Mouse (Mus musculus) ES-E14 (cell line): Measurements from ENCODE around the gene Adamts8. TPM values are rescaled to one million over a fixed set of nuclear protein-coding genes. Genes with fewer than 3 reads are reported as not detected.
A peak's percentile ranks its signal among the peaks of the same experiment; 100 is the strongest.

Experiments
- DNase-seq: peaks from one replicate; pipeline ENCODE4 v3.0.0-alpha.2; 2013; ENCODE audit warnings: low read depth, low spot score
- H3K27ac ChIP-seq: 2 replicates; pipeline ENCODE4 v1.5.1; 2012; ENCODE audit warnings: low read depth, mild to moderate bottlenecking, low read length, moderate library complexity, mixed read lengths; ENCODE audit not compliant: poor library complexity, insufficient read depth, severe bottlenecking
- H3K36me3 ChIP-seq: 2 replicates; pipeline ENCODE4 v1.6.1; 2012; ENCODE audit warnings: mild to moderate bottlenecking, low read length, moderate library complexity, mixed read lengths; ENCODE audit not compliant: control insufficient read depth, poor library complexity, insufficient read depth, severe bottlenecking
- H3K4me1 ChIP-seq, 2 experiments: fragments of 150-350 bp in 1 of 2; sonication (generic) in 1 of 2; 2 replicates each; pipeline ENCODE4 v1.6.1; 2012; ENCODE audit warnings: low read length in 2 of 2, mild to moderate bottlenecking in 1 of 2, mixed read lengths in 1 of 2; ENCODE audit not compliant: control insufficient read depth in 2 of 2, insufficient read depth in 2 of 2, poor library complexity in 1 of 2
- H3K4me3 ChIP-seq, 2 experiments: fragments of 150-350 bp in 1 of 2; sonication (generic) in 1 of 2; 2 replicates each; pipeline ENCODE4 v1.5.1; 2012; ENCODE audit warnings: low read length in 2 of 2, low read depth in 1 of 2, mild to moderate bottlenecking in 1 of 2, mixed read lengths in 1 of 2; ENCODE audit not compliant: insufficient read depth in 1 of 2, poor library complexity in 1 of 2, severe bottlenecking in 1 of 2
- H3K9ac ChIP-seq: 2 replicates; pipeline ENCODE4 v1.6.1; 2012; ENCODE audit warnings: low read depth, mild to moderate bottlenecking, low read length, mixed read lengths; ENCODE audit not compliant: poor library complexity, insufficient read depth, severe bottlenecking
- H3K9me3 ChIP-seq: fragments of 150-350 bp; sonication (generic); 2 replicates; pipeline ENCODE4 v1.6.1; 2012; ENCODE audit warnings: low read depth, mild to moderate bottlenecking, low read length; ENCODE audit not compliant: control insufficient read depth, insufficient read depth
- CHD2 ChIP-seq: IDR thresholded peaks from 2 replicates; pipeline ENCODE4 v1.6.1; 2014; ENCODE audit warnings: mild to moderate bottlenecking, low read depth, low read length, inconsistent platforms
- HCFC1 ChIP-seq: IDR thresholded peaks from 2 replicates; pipeline ENCODE4 v1.6.1; 2012; ENCODE audit warnings: low read length, inconsistent platforms, borderline replicate concordance; ENCODE audit not compliant: insufficient read depth
- MAFK ChIP-seq: IDR thresholded peaks from 2 replicates; pipeline ENCODE4 v1.6.1; 2014; ENCODE audit warnings: mild to moderate bottlenecking, low read depth, low read length, inconsistent platforms; ENCODE audit not compliant: insufficient read depth
- ZC3H11A ChIP-seq: IDR thresholded peaks from 2 replicates; pipeline ENCODE4 v1.6.1; 2012; ENCODE audit warnings: low read depth, mild to moderate bottlenecking, inconsistent platforms, low read length, borderline replicate concordance
- ZNF384 ChIP-seq: IDR thresholded peaks from 2 replicates; pipeline ENCODE4 v1.6.1; 2012; ENCODE audit warnings: low read depth, low read length, inconsistent platforms
- in situ Hi-C, 2 experiments: fragments of 600-800 bp; cut with MboI; formaldehyde crosslinking; loops; one replicate each; pipeline ENCODE4 v1.15.1; 2025; ENCODE audit warnings: low sequenced_read_pairs in 2 of 2, inconsistent platforms in 1 of 2; ENCODE audit not compliant: unreplicated experiment in 2 of 2
- total RNA-seq: library from RNA; depleted of rRNA; stranded (reverse); fragments of 300-350 nt; gene quantifications from 2 replicates; pipeline ENCODE4 v1.2.3, GENCODE M21; 2012

Gene Adamts8
- total RNA-seq, 1 experiment, result 5.4 TPM

DNA sequence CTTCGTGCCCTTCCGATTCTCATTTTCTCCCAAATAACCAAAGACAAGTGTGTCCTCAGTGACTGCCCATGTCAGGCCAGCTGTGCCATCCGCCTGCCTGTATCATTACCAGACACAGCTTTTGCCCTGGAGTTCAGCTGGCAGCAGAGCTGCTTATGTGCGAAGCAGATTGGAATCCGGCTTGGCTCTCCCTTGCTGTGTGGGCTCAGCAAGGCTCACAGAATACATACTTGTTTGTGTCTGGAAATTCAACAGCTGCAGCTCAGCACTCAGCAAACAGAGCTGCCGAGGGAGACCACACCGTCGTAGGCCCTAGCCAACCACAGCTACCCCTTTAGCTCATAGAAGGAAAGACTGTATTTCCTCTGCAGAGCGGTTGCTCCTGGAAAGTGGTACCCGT is 22.3 kb downstream of the Adamts8 start:
- in situ Hi-C loops, result no loop called here
- no peaks in the 10 kb centered on the region for H3K9me3 ChIP-seq
- H3K4me3 ChIP-seq, result no peak overlapping the region
- H3K9ac ChIP-seq, result no peak overlapping the region
- TF ChIP-seq MAFK (no peak), HCFC1 (no peak), CHD2 (no peak), ZC3H11A (no peak), ZNF384 (no peak)
- H3K36me3 ChIP-seq, result no peaks in the 10 kb centered on the region
- DNase-seq, result no peak
- peaks cover 0 to 5% of the 10 kb centered on the region in 2 experiments; a peak in 3 of 4 replicates for H3K4me1 ChIP-seq
- H3K27ac ChIP-seq, result no peak overlapping the region

DNA sequence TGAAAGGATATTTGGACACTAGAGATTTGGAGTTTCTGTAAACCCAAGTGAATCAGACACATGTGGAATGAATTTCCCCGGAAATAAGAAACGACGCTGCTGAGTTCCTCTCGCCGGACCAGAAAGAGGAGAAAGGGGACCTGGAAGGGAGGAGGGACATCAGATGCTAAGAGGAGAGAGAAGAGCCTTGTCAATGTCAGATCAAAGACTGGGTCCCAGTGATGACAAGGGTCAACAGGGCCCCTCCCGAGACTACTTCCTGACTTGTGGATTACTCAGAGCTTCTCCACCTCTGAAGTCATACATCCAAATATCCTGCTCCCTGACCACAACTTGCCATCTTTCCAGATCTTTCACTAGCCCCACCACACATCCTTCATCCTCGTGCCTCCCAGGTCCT is 24.5 kb downstream of the Adamts8 start:
- H3K27ac ChIP-seq, result no peak overlapping the region
- no peak for DNase-seq
- in situ Hi-C loops, result no loop called here
- no peak overlapping the region for H3K9ac ChIP-seq
- peaks cover 0 to 5% of the 10 kb centered on the region in 2 experiments; a peak in 3 of 4 replicates for H3K4me1 ChIP-seq
- H3K9me3 ChIP-seq, result no peaks in the 10 kb centered on the region
- no peak for TF ChIP-seq MAFK
- H3K4me3 ChIP-seq, result no peak overlapping the region
- H3K36me3 ChIP-seq, result no peaks in the 10 kb centered on the region

DNA sequence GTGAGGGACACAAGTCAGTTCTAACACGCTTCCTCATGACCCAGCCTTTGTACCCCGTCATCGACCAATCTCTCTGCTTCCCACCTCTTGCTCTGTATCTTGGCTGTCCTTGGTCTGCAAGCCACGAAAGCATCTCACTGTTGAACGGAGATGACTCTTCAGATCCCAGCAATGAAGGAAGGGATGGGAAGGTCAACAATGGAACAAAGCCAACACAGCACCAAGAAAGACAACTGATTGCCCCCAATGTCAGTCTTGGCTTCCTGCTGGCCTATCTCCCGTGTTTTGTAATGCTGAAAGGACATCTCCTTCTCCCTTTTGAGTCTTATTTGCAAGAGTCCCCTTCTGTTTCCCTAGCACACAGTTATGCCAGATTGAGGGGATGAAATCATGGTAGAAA is 25.8 kb downstream of the Adamts8 start:
- Histone ChIP-seq H3K4me1 (peaks cover 0 to 5% of the 10 kb centered on the region in 2 experiments; a peak in 3 of 4 replicates), H3K9me3 (no peaks in the 10 kb centered on the region), H3K36me3 (no peaks in the 10 kb centered on the region), H3K9ac (no peak overlapping the region), H3K4me3 (no peak overlapping the region), H3K27ac (no peak overlapping the region)
- no peak for DNase-seq
- TF ChIP-seq ZNF384 (no peak), ZC3H11A (no peak), CHD2 (no peak)
- in situ Hi-C loops, result no loop called here

DNA sequence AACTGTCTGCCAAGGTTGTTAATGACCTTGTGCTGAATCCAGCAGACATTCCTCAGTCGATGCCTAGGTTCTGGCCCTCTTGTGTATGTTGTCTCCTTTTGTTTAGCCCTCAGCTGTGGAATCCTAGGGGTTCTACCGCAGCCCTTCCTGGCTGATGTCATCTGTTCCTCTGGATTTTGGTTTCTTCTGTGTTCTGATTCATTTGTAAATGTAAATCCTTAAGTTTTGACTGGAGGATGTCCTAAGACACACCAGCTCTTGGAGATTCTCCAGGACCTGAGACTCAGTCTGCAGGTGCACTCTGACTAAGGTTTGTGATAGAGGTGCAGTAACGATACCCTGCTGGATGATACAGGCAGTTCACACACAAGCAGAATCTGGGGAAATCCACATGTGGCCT is 27.6 kb downstream of the Adamts8 start:
- Histone ChIP-seq H3K36me3 (no peaks in the 10 kb centered on the region), H3K9me3 (no peaks in the 10 kb centered on the region), H3K4me1 (peaks cover 0 to 5% of the 10 kb centered on the region in 2 experiments; a peak in 3 of 4 replicates), H3K9ac (no peak overlapping the region), H3K27ac (no peak overlapping the region), H3K4me3 (no peak overlapping the region)
- TF ChIP-seq ZC3H11A (no peak), MAFK (no peak)
- peak; percentile 15 for DNase-seq
- in situ Hi-C loops, result no loop called here

- in situ Hi-C loops, result no loop called here
- Histone ChIP-seq H3K27ac (no peak overlapping the region), H3K9me3 (no peaks in the 10 kb centered on the region), H3K4me1 (peaks cover 0 to 5% of the 10 kb centered on the region in 2 experiments; a peak in 3 of 4 replicates), H3K9ac (no peak overlapping the region), H3K36me3 (no peaks in the 10 kb centered on the region), H3K4me3 (no peak overlapping the region)
- no peak for TF ChIP-seq ZNF384
- no peak for DNase-seq
Measured at GRCm38 (mm10) chr9:30971967-30972366, 29.6 kb downstream of the Adamts8 start.
